8 mouse cellular contexts compared by ENCODE assay signal in genomic region chr5:64599865-64600288, GRCm38 (mm10).
DNase-seq lines count a peak whose midpoint lies in the region; ATAC-seq and TF ChIP-seq lines count a peak whose summit lies in the region.

No protein-coding gene starts in this region.

- peaks cover 16% of the 10 kb centered on the region for H3K4me1 ChIP-seq in testis, adult 2 months (ENCODE audit: control insufficient read depth, insufficient read depth, low read length)
- peaks cover 53% of the 10 kb centered on the region for H3K4me1 ChIP-seq in erythroblast, embryonic 14.5 days (ENCODE audit: control insufficient read depth)
- peaks cover 33% of the 10 kb centered on the region for H3K4me1 ChIP-seq in hindbrain, embryonic 13.5 days (replicated peaks)
- H3K4me1 ChIP-seq in liver, adult 2 months (ENCODE audit: control insufficient read depth, insufficient read depth, low read length), result peaks cover 2% of the 10 kb centered on the region; the same call in 1 of the 2 replicates

- no peaks in the 10 kb centered on the region for H3K36me3 ChIP-seq in testis, adult 2 months (ENCODE audit: control insufficient read depth, insufficient read depth, low read length)
- H3K36me3 ChIP-seq in erythroblast, embryonic 14.5 days (ENCODE audit: control insufficient read depth), result no peaks in the 10 kb centered on the region
- H3K36me3 ChIP-seq in hindbrain, embryonic 13.5 days, result no peaks in the 10 kb centered on the region
- H3K36me3 ChIP-seq in liver, adult 2 months (ENCODE audit: control insufficient read depth, insufficient read depth, low read length), result no peaks in the 10 kb centered on the region

- H3K27ac ChIP-seq in testis, adult 2 months (ENCODE audit: control insufficient read depth, insufficient read depth, low read depth, low read length), result peak overlapping the region; percentile 71; the same call in 1 of the 2 replicates
- peak overlapping the region; percentile 36; the same call in 1 of the 2 replicates for H3K27ac ChIP-seq in hindbrain, embryonic 13.5 days
- 0 out of 2 replicates have a peak overlapping the region, but pooled peaks have one; percentile 22 for H3K27ac ChIP-seq in liver, adult 2 months (replicated peaks; ENCODE audit: insufficient read depth, low read depth, low read length)

- 0 out of 2 replicates have a peak overlapping the region, but pooled peaks have one; percentile 23 for H3K4me2 ChIP-seq in hindbrain, embryonic 13.5 days

- no peak for TF ChIP-seq CTCF in testis, adult 2 months (IDR thresholded peaks at IDR 0.05; ENCODE audit: control insufficient read depth, insufficient read depth, insufficient replicate concordance, low read depth, low read length)
- no peak for TF ChIP-seq CTCF in liver, adult 2 months (IDR thresholded peaks at IDR 0.05; ENCODE audit: low read depth, low read length)

- H3K4me3 ChIP-seq in testis, adult 2 months (ENCODE audit: control insufficient read depth, low read depth, low read length), result peak overlapping the region; percentile 86
- H3K4me3 ChIP-seq in erythroblast, embryonic 14.5 days (replicated peaks), result peak overlapping the region; percentile 58
- H3K4me3 ChIP-seq in hindbrain, embryonic 13.5 days, result no peak overlapping the region
- no peak overlapping the region for H3K4me3 ChIP-seq in liver, adult 2 months (ENCODE audit: insufficient read depth, low read depth, low read length)

- H3K79me2 ChIP-seq in liver, adult 2 months (ENCODE audit: control insufficient read depth, insufficient read depth, low read length), result no peaks in the 10 kb centered on the region

- no peak overlapping the region for H3K9ac ChIP-seq in hindbrain, embryonic 13.5 days
- no peak overlapping the region for H3K9ac ChIP-seq in liver, adult 2 months (ENCODE audit: low read depth, low read length)

- no peak for TF ChIP-seq POLR2A in testis, adult 2 months (IDR thresholded peaks at IDR 0.05; ENCODE audit: control insufficient read depth, low read depth, low read length)
- TF ChIP-seq POLR2A in liver, adult 2 months (IDR thresholded peaks at IDR 0.05; ENCODE audit: extremely low read depth, insufficient read depth, low read length), result no peak

- H3K27me3 ChIP-seq in testis, adult 2 months (ENCODE audit: control insufficient read depth, insufficient read depth, low read length), result no peaks in the 10 kb centered on the region
- H3K27me3 ChIP-seq in erythroblast, embryonic 14.5 days (ENCODE audit: control insufficient read depth), result no peaks in the 10 kb centered on the region
- no peaks in the 10 kb centered on the region for H3K27me3 ChIP-seq in hindbrain, embryonic 13.5 days
- H3K27me3 ChIP-seq in liver, adult 2 months (ENCODE audit: control insufficient read depth, insufficient read depth, low read length), result no peaks in the 10 kb centered on the region

- no peak for ATAC-seq in hindbrain, embryonic 13.5 days (ENCODE audit: low FRiP score)
- ATAC-seq in monocyte, adult 5-6 weeks (replicated peaks; ENCODE audit: insufficient number of reproducible peaks, low FRiP score, low TSS enrichment, poor library complexity, severe bottlenecking), result peak; percentile 67

- WGBS in hindbrain, embryonic 13.5 days, result 51% methylated on average over 13 of the region's 13 CpGs
- 69% methylated on average over 13 of the region's 13 CpGs for WGBS in liver, adult 2 months

- DNase-seq in testis, postnatal 14 days (ENCODE audit: low spot score), result no peak
- no peak for DNase-seq in liver, adult 2 months (ENCODE audit: extremely low read depth, low read depth, low spot score)
- no peak for DNase-seq in retina, postnatal 1 day
- DNase-seq in adrenal gland, postnatal 14 days, result no peak

- no peaks in the 10 kb centered on the region for H3K9me3 ChIP-seq in erythroblast, embryonic 14.5 days (ENCODE audit: control insufficient read depth, low read length)
- H3K9me3 ChIP-seq in hindbrain, embryonic 13.5 days, result no peaks in the 10 kb centered on the region

Comparison
In these comparisons a context has a peak if more than half of its experiments do, and no peak if none do; other contexts are left out.
1. H3K4me3 ChIP-seq: peak in testis, adult 2 months (single experiment) and erythroblast, embryonic 14.5 days (single experiment); none in hindbrain, embryonic 13.5 days (single experiment) and liver, adult 2 months (single experiment).
2. Peak in every context shown above with its lines, with median percentiles within 50 percentile points of each other: H3K27ac ChIP-seq.